Mouse (Mus musculus) ES-E14 (cell line): ENCODE results near the gene Sun2. TPM values are rescaled to one million over a fixed set of nuclear protein-coding genes. Genes with fewer than 3 reads are reported as not detected.
A peak's percentile ranks its signal among the peaks of the same experiment; 100 is the strongest.

Experiments
- DNase-seq: peaks from one replicate; pipeline ENCODE4 v3.0.0-alpha.2; 2013; ENCODE audit warnings: low read depth, low spot score
- H3K27ac ChIP-seq: 2 replicates; pipeline ENCODE4 v1.5.1; 2012; ENCODE audit warnings: low read depth, mild to moderate bottlenecking, low read length, moderate library complexity, mixed read lengths; ENCODE audit not compliant: poor library complexity, insufficient read depth, severe bottlenecking
- H3K36me3 ChIP-seq: 2 replicates; pipeline ENCODE4 v1.6.1; 2012; ENCODE audit warnings: mild to moderate bottlenecking, low read length, moderate library complexity, mixed read lengths; ENCODE audit not compliant: control insufficient read depth, poor library complexity, insufficient read depth, severe bottlenecking
- H3K4me1 ChIP-seq, 2 experiments: fragments of 150-350 bp in 1 of 2; sonication (generic) in 1 of 2; 2 replicates each; pipeline ENCODE4 v1.6.1; 2012; ENCODE audit warnings: low read length in 2 of 2, mild to moderate bottlenecking in 1 of 2, mixed read lengths in 1 of 2; ENCODE audit not compliant: control insufficient read depth in 2 of 2, insufficient read depth in 2 of 2, poor library complexity in 1 of 2
- H3K4me3 ChIP-seq, 2 experiments: fragments of 150-350 bp in 1 of 2; sonication (generic) in 1 of 2; 2 replicates each; pipeline ENCODE4 v1.5.1; 2012; ENCODE audit warnings: low read length in 2 of 2, low read depth in 1 of 2, mild to moderate bottlenecking in 1 of 2, mixed read lengths in 1 of 2; ENCODE audit not compliant: insufficient read depth in 1 of 2, poor library complexity in 1 of 2, severe bottlenecking in 1 of 2
- H3K9ac ChIP-seq: 2 replicates; pipeline ENCODE4 v1.6.1; 2012; ENCODE audit warnings: low read depth, mild to moderate bottlenecking, low read length, mixed read lengths; ENCODE audit not compliant: poor library complexity, insufficient read depth, severe bottlenecking
- H3K9me3 ChIP-seq: fragments of 150-350 bp; sonication (generic); 2 replicates; pipeline ENCODE4 v1.6.1; 2012; ENCODE audit warnings: low read depth, mild to moderate bottlenecking, low read length; ENCODE audit not compliant: control insufficient read depth, insufficient read depth
- CHD2 ChIP-seq: IDR thresholded peaks from 2 replicates; pipeline ENCODE4 v1.6.1; 2014; ENCODE audit warnings: mild to moderate bottlenecking, low read depth, low read length, inconsistent platforms
- HCFC1 ChIP-seq: IDR thresholded peaks from 2 replicates; pipeline ENCODE4 v1.6.1; 2012; ENCODE audit warnings: low read length, inconsistent platforms, borderline replicate concordance; ENCODE audit not compliant: insufficient read depth
- MAFK ChIP-seq: IDR thresholded peaks from 2 replicates; pipeline ENCODE4 v1.6.1; 2014; ENCODE audit warnings: mild to moderate bottlenecking, low read depth, low read length, inconsistent platforms; ENCODE audit not compliant: insufficient read depth
- ZC3H11A ChIP-seq: IDR thresholded peaks from 2 replicates; pipeline ENCODE4 v1.6.1; 2012; ENCODE audit warnings: low read depth, mild to moderate bottlenecking, inconsistent platforms, low read length, borderline replicate concordance
- ZNF384 ChIP-seq: IDR thresholded peaks from 2 replicates; pipeline ENCODE4 v1.6.1; 2012; ENCODE audit warnings: low read depth, low read length, inconsistent platforms
- in situ Hi-C, 2 experiments: fragments of 600-800 bp; cut with MboI; formaldehyde crosslinking; loops; one replicate each; pipeline ENCODE4 v1.15.1; 2025; ENCODE audit warnings: low sequenced_read_pairs in 2 of 2, inconsistent platforms in 1 of 2; ENCODE audit not compliant: unreplicated experiment in 2 of 2
- total RNA-seq: library from RNA; depleted of rRNA; stranded (reverse); fragments of 300-350 nt; gene quantifications from 2 replicates; pipeline ENCODE4 v1.2.3, GENCODE M21; 2012

Sun2 gene
- total RNA-seq, 1 experiment: 29.8 TPM

- Histone ChIP-seq H3K27ac (no peak overlapping the region), H3K36me3 (no peaks in the 10 kb centered on the region), H3K9me3 (no peaks in the 10 kb centered on the region), H3K4me1 (peaks cover 0 to 9% of the 10 kb centered on the region in 2 experiments; a peak in 1 of 4 replicates), H3K9ac (no peak overlapping the region), H3K4me3 (no peak overlapping the region)
- in situ Hi-C loops: no loop called here
- no peak for TF ChIP-seq ZNF384
- no peak for TF ChIP-seq MAFK
- TF ChIP-seq ZC3H11A: no peak
- no peak for TF ChIP-seq HCFC1
- no peak for TF ChIP-seq CHD2
- no peak for DNase-seq
Measured at GRCm38 (mm10) chr15:79785056-79785455, 42.7 kb upstream of the Sun2 start.

GRCm38 (mm10) chr15:79777749-79778148, 35.4 kb upstream of the Sun2 start, which contains the start of gene Dnal4:
Dnal4 (minus strand) TSS chr15:79777849.
- H3K36me3 ChIP-seq: no peaks in the 10 kb centered on the region
- TF ChIP-seq MAFK (no peak), CHD2 (no peak), ZNF384 (no peak), HCFC1 (no peak), ZC3H11A (no peak)

GRCm38 (mm10) chr15:79775662-79776061, 33.3 kb upstream of the Sun2 start:
- H3K4me1 ChIP-seq: peaks cover 5 to 7% of the 10 kb centered on the region in 2 experiments; a peak in 2 of 4 replicates
- TF ChIP-seq ZC3H11A: no peak
- no peak for TF ChIP-seq CHD2
- no peak for TF ChIP-seq ZNF384
- TF ChIP-seq MAFK: no peak
- no peak for TF ChIP-seq HCFC1
- no peak overlapping the region for H3K9ac ChIP-seq
- H3K4me3 ChIP-seq: no peak overlapping the region
- in situ Hi-C loops: no loop called here
- no peaks in the 10 kb centered on the region for H3K9me3 ChIP-seq
- no peak for DNase-seq
- H3K27ac ChIP-seq: no peak overlapping the region
- H3K36me3 ChIP-seq: no peaks in the 10 kb centered on the region

More at GRCm38 (mm10) chr15:79777749-79778148, 35.4 kb upstream of the Sun2 start, which contains the start of gene Dnal4:
- H3K27ac ChIP-seq: no peak within 1 kb of the TSS
- H3K4me3 ChIP-seq: no peak within 1 kb of the TSS
- no peak within 1 kb of the TSS for H3K9ac ChIP-seq
- DNase-seq: no peak
- no peaks in the 10 kb centered on the region for H3K9me3 ChIP-seq
- peaks cover 5 to 7% of the 10 kb centered on the region in 2 experiments; a peak in 2 of 4 replicates for H3K4me1 ChIP-seq
- in situ Hi-C loops: no loop called here

- peaks cover 5 to 10% of the 10 kb centered on the region in 2 experiments; a peak in 3 of 4 replicates for H3K4me1 ChIP-seq
- H3K9me3 ChIP-seq: no peaks in the 10 kb centered on the region
- in situ Hi-C loops: loop anchor here in 1 of 2 experiments (25.0 kb wide), 1 partner anchor 288 kb away; no protein-coding TSS in a partner anchor
- TF ChIP-seq ZNF384 (no peak), HCFC1 (peak; percentile 35; the same call in 1 of the 2 replicates), CHD2 (peak; percentile 74; the same call in 1 of the 2 replicates), ZC3H11A (no peak), MAFK (no peak)
- peak overlapping the region; percentile 81 for H3K9ac ChIP-seq
- peak; percentile 97 for DNase-seq
- peak overlapping the region; percentile 26; the same call in 1 of the 2 replicates for H3K27ac ChIP-seq
- peak overlapping the region; percentile 82 to 92 for H3K4me3 ChIP-seq
- H3K36me3 ChIP-seq: no peaks in the 10 kb centered on the region
Measured at GRCm38 (mm10) chr15:79774117-79775027, 32.0 kb upstream of the Sun2 start.
